Mouse (Mus musculus): ENCODE data around the gene Neurl1a. TPM values are rescaled to one million over a fixed set of nuclear protein-coding genes. Genes with fewer than 3 reads are reported as not detected.
"Not testable (repeated sequence)": the region's sequence is repeated elsewhere in the genome, so short reads cannot be mapped to it uniquely, and the experiment has no call there.

Gene Neurl1a
- polyA plus RNA-seq (2015; fragmentation: Nextera tagmentation; extraction: Ambion mirVana) = 4.8 and 6.5 TPM in 2 replicates

DNA sequence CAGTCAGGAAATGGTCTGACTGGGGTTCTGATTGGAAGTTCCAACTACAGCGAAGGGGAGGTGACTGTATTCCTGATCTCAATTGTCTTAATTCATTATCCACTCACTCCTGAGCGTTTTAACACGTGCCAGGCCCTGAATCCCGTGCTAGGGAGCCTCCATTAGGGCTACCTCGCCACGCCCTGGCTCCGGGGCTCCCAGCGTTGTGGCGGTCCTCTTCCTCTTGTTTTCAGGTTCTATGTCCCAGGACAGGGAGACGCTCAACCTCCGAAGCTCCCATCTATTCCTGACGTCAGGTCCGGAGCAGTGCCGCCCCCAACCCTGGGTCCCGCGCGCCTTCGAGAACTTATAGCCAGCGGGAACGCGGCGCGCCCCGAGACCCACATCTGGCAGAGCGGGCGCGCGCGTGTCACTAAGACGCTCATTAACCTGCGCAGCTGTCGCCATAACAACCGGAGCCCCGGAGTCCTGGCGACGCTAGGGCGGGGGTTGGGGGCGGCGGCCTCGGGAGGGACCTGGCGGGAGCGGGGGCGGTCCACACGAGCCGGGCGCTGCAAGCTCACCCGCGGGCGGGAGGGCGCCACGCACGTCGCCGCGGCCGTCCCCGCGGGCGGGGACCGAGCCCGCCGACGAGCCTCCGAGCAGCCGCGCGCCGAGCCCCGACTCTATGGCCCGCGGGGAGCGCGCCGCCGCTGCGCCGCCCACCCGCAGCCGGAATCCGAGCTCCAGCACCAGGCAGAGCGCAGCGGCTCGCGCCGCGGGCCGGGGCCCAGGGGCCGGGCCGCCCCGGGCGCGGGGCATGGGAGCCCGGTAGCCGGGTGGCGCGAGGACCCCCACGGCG is at the start of gene Neurl1a:
TSS of gene Neurl1a (plus strand) at position 390 of the 841 bp plus-strand sequence.
- H3K27ac ChIP-seq = no peak within 1 kb of the TSS
- peaks cover 42% of the 10 kb centered on the region for H3K27me3 ChIP-seq
- peak within 1 kb of the TSS; percentile 91 for H3K4me2 ChIP-seq
- peak; percentile 61 for ATAC-seq (replicated peaks; ENCODE audit: low FRiP score)
- peak within 1 kb of the TSS; percentile 44 for H3K9ac ChIP-seq
- 1% methylated on average over 77 of the region's 98 CpGs for WGBS
- peaks cover 15% of the 10 kb centered on the region for H3K4me1 ChIP-seq
- peak within 1 kb of the TSS; percentile 70 for H3K4me3 ChIP-seq (replicated peaks)
- no peaks in the 10 kb centered on the region for H3K9me3 ChIP-seq (replicated peaks)
- no peaks in the 10 kb centered on the region for H3K36me3 ChIP-seq

DNA sequence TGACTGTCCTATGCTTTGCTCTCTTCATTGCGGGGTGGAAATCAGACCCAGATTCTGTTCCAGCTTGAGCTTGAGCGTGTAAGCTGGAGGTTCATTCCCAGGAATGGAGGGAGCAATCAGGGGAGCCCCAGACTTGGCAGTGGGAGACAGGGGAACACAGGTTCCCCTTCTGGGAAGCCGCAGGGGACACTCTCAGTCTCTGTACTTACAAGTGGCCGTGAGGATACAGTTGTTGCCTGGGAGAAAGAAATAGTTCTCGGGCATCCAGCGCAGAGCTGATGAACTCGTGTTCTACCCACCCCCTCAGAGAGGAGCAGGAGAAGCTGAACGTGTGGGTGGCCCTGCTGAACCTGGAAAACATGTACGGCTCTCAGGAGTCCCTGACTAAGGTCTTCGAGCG is 49.8 kb upstream of the Neurl1a start:
- Histone ChIP-seq H3K27ac (no peak overlapping the region), H3K36me3 (peaks cover 98% of the 10 kb centered on the region), H3K4me2 (no peak overlapping the region), H3K4me1 (no peaks in the 10 kb centered on the region), H3K9ac (no peak overlapping the region), H3K9me3 (replicated peaks) (no peaks in the 10 kb centered on the region), H3K4me3 (replicated peaks) (no peak overlapping the region), H3K27me3 (no peaks in the 10 kb centered on the region)
- 90% methylated on average over 11 of the region's 11 CpGs for WGBS
- ATAC-seq (replicated peaks; ENCODE audit: low FRiP score) = no peak

DNA sequence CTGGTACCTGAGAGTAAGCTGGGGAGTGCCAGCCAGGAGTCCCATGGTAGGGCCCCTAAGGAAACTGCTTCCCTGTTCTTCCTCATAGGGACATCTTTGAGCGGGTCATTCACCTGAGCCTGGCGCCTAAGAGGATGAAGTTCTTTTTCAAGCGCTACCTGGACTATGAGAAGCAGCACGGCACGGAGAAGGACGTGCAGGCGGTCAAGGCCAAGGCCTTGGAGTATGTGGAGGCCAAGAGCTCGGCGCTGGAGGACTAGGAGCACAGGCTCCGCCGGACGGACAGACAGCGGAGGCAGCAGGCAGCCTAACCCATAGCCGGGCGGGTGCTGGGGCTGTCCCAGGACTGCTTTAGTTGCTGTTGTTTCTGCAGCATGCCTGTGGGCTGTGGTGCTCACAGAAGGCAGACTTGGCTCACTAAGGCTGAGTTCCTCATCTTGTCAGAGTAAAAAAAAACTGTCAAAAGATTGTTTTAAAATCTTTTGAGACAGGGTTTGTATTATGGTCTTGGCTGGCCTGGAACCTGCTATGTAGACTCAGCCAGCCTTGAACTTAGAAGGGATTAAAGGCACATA is 48.0 kb upstream of the Neurl1a start:
- Histone ChIP-seq H3K27me3 (no peaks in the 10 kb centered on the region), H3K4me1 (no peaks in the 10 kb centered on the region), H3K4me3 (replicated peaks) (no peak overlapping the region), H3K27ac (no peak overlapping the region), H3K9ac (no peak overlapping the region), H3K4me2 (no peak overlapping the region), H3K36me3 (peaks cover 80% of the 10 kb centered on the region), H3K9me3 (replicated peaks) (no peaks in the 10 kb centered on the region)
- ATAC-seq (replicated peaks; ENCODE audit: low FRiP score) = no peak
- 97% methylated on average over 15 of the region's 15 CpGs for WGBS

DNA sequence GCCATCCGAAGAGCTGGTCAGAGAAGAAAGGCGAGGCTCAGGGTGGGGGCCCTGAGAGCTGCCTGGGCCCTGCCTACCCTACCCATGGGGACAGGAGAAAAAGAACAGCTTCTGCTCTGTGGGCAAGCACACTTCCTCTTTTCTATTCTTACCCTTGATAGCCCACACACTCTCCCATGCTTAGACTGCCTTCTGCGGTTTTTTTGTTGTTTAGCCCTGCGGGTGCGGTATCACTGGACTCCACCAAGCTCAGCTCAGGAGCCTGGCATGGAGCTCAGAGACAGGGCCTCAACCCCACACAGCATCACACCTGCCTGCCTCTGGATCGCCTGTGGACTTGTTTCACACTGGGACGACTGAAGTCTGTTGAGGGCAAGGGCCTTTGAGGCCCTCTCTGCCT is 45.5 kb upstream of the Neurl1a start:
- no peak for ATAC-seq (replicated peaks; ENCODE audit: low FRiP score)
- Histone ChIP-seq H3K9me3 (replicated peaks) (no peaks in the 10 kb centered on the region), H3K36me3 (peaks cover 55% of the 10 kb centered on the region), H3K27me3 (no peaks in the 10 kb centered on the region), H3K4me1 (peaks cover 18% of the 10 kb centered on the region), H3K9ac (no peak overlapping the region), H3K27ac (no peak overlapping the region), H3K4me2 (no peak overlapping the region), H3K4me3 (replicated peaks) (no peak overlapping the region)
- 92% methylated on average over 7 of the region's 7 CpGs for WGBS

DNA sequence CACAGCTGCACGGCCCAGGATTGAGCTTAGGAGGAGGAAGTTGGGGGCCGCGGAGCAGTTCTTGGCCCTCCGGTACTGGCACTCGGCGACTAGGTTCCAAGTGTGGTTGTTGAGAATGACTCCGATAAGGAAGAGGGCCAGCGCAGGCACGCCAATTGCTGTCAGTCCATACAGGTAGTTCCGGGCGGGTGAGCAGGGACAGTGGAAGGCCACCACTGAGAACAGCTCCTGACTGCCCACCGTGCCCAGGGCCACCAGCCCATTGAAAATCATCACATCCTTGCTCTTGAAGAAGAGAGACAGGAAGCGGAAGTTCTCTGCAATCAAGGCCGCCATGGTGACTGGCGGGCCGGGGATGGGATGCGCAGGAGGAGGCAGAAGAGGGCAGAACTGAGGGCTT is 43.1 kb upstream of the Neurl1a start:
- Histone ChIP-seq H3K27me3 (peaks cover 5% of the 10 kb centered on the region; the same call in 1 of the 2 replicates), H3K4me1 (peaks cover 25% of the 10 kb centered on the region), H3K9ac (no peak overlapping the region), H3K36me3 (peaks cover 31% of the 10 kb centered on the region), H3K9me3 (replicated peaks) (no peaks in the 10 kb centered on the region), H3K4me3 (replicated peaks) (no peak overlapping the region), H3K27ac (no peak overlapping the region), H3K4me2 (no peak overlapping the region)
- WGBS = 91% methylated on average over 17 of the region's 17 CpGs
- no peak for ATAC-seq (replicated peaks; ENCODE audit: low FRiP score)

DNA sequence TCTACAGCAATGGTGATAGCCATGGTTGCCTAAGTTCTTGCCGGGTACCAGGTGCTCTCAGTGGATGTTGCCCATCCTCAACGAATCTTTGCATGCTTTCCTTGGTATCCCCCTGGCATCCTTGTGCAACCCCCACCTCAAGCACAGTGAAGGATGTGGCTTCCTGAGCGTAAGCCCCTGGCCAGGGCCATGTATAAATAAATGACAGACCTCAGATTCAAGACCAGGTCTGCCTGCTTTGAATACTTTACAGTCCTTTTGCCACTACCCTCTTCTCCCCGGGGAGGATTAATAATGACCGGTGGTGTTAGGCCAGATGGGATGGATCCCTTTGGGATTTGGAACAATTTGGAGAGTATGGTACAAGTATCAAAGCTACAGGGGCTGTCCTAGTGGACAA is 42.5 kb upstream of the Neurl1a start:
- 82% methylated on average over 5 of the region's 5 CpGs for WGBS
- Histone ChIP-seq H3K27ac (no peak overlapping the region), H3K36me3 (peaks cover 25% of the 10 kb centered on the region), H3K4me2 (0 out of 2 replicates have a peak overlapping the region, but pooled peaks have one; percentile 76), H3K27me3 (peaks cover 5% of the 10 kb centered on the region), H3K4me3 (replicated peaks) (no peak overlapping the region), H3K9ac (no peak overlapping the region), H3K4me1 (peaks cover 25% of the 10 kb centered on the region), H3K9me3 (replicated peaks) (no peaks in the 10 kb centered on the region)
- no peak for ATAC-seq (replicated peaks; ENCODE audit: low FRiP score)

DNA sequence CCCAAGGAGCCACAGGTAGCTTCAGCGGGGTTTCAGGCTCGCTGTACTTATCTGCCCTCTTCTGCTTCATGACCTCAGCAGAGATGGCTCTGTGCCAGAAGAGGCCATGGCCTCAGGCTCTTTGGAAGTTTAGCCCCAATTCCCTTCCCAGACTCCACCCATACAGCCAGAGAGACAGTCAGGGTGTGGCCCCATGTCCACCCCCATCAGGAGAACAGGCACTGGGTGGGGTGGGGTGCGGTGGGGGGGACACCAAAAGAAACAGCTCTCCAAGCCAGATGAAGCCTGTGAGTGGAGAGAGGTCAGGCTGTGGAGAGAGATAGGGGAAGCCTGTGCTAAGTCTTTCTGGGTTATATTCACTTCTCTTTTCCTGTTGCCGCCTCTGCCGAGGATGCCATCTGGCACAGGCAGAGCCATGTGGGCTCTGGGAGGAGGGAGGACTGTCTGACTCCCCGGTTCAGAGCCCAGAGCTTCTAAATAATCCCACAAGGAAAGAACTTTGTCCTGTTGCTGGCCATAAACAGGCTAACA is 41.5 kb upstream of the Neurl1a start:
- H3K9ac ChIP-seq = peak overlapping the region; percentile 66
- peaks cover 5% of the 10 kb centered on the region for H3K27me3 ChIP-seq
- peak overlapping the region; percentile 76 for H3K4me2 ChIP-seq
- H3K4me1 ChIP-seq = peaks cover 25% of the 10 kb centered on the region
- peak overlapping the region; percentile 85 for H3K27ac ChIP-seq
- WGBS = 15% methylated on average over 6 of the region's 6 CpGs
- peak; percentile 29 for ATAC-seq (replicated peaks; ENCODE audit: low FRiP score)
- H3K9me3 ChIP-seq (replicated peaks) = no peaks in the 10 kb centered on the region
- H3K36me3 ChIP-seq = peaks cover 15% of the 10 kb centered on the region
- H3K4me3 ChIP-seq (replicated peaks) = peak overlapping the region; percentile 50

DNA sequence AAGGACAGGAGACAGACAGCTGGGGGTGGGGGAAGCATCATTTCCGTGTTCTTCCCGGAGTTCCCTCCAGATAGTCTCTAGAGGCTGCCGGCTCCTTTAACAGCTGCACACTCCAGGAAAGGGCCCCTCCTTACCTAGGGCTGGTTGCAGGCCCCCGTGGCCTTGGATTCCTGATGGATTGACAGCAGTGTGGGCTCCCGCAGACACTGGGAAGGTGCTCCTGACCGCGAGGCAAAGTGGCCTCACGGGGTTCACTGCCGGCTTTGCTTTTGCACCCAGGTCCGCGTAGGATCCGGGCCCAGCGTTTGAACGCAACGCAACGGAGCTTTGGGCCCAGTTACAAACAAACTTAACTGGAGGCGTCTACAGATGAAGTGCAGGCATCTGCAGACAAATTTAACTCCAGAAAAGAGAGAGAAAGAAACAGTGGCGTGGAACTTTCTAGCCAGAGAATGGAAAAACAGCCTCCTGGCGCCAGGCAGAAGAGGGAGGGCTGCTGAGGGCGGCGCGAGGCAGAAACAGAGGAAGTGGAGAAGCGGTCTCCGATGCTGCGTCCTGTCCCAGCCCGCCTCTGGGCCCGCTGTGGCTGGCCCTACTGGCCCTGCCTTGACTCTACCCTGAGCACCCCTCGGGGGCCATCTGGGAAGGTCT is 40.7 kb upstream of the Neurl1a start, which contains the start of gene Calhm2:
TSS of gene Calhm2 (minus strand) at position 524 of the 651 bp plus-strand sequence.
- peak within 1 kb of the TSS; percentile 76 for H3K4me2 ChIP-seq
- peaks cover 5% of the 10 kb centered on the region for H3K27me3 ChIP-seq
- no peaks in the 10 kb centered on the region for H3K9me3 ChIP-seq (replicated peaks)
- H3K4me3 ChIP-seq (replicated peaks) = peak within 1 kb of the TSS; percentile 50
- H3K4me1 ChIP-seq = peaks cover 25% of the 10 kb centered on the region
- peak within 1 kb of the TSS; percentile 66 for H3K9ac ChIP-seq
- peak; percentile 64 for ATAC-seq (replicated peaks; ENCODE audit: low FRiP score)
- peaks cover 7% of the 10 kb centered on the region for H3K36me3 ChIP-seq
- WGBS = 6% methylated on average over 28 of the region's 28 CpGs
- peak within 1 kb of the TSS; percentile 85 for H3K27ac ChIP-seq

DNA sequence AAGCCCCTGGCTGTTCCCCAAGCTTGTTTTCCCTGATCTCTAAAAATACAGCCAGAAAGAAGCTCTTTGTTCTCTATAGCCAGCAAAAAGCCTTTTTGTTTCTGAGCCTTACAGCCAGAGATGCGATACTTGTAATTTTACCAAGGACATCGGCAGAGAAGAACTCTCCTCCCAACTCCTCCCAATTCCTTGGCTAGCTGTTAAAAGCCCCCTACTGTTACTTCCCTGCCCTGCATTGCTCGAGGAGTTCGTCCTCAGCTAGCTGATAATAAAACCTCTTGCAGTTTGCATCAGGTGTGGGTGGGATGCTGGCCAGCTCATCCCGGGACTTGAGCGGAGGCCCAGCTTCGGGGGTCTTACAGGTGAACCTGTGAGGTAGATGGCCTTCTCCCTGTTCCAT is 39.0 kb upstream of the Neurl1a start:
- not testable (repeated sequence) for H3K27me3 ChIP-seq; H3K4me3 ChIP-seq (replicated peaks); H3K4me2 ChIP-seq; ATAC-seq (replicated peaks; ENCODE audit: low FRiP score); H3K27ac ChIP-seq; H3K36me3 ChIP-seq; H3K9me3 ChIP-seq (replicated peaks); H3K9ac ChIP-seq
- WGBS = 28% methylated on average over 7 of the region's 7 CpGs
- H3K4me1 ChIP-seq = peaks cover 25% of the 10 kb centered on the region

DNA sequence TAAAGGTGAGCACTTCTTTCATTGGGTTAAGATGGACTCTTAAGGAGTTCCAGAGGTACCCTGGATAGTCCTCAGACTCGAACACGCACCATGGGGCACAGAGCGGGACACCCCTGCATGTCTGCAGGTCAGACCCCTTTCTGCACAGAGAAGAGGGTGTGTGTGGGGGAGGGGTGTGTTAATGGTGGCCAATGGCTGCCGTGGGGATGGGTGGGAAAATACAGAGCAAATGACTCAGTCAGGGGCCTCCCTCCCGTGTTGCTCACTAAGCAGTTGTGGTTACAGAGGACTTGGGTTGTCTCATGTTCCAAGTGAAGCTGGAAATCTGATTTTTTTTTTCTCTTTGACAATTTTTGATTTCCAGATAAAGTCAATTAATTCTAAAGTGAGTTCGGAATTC is 36.2 kb upstream of the Neurl1a start:
- Histone ChIP-seq H3K9me3 (replicated peaks) (no peaks in the 10 kb centered on the region), H3K4me2 (no peak overlapping the region), H3K27ac (no peak overlapping the region), H3K4me3 (replicated peaks) (no peak overlapping the region), H3K4me1 (peaks cover 14% of the 10 kb centered on the region), H3K27me3 (peaks cover 5% of the 10 kb centered on the region), H3K9ac (no peak overlapping the region), H3K36me3 (no peaks in the 10 kb centered on the region)
- no peak for ATAC-seq (replicated peaks; ENCODE audit: low FRiP score)
- 74% methylated on average over 6 of the region's 6 CpGs for WGBS

DNA sequence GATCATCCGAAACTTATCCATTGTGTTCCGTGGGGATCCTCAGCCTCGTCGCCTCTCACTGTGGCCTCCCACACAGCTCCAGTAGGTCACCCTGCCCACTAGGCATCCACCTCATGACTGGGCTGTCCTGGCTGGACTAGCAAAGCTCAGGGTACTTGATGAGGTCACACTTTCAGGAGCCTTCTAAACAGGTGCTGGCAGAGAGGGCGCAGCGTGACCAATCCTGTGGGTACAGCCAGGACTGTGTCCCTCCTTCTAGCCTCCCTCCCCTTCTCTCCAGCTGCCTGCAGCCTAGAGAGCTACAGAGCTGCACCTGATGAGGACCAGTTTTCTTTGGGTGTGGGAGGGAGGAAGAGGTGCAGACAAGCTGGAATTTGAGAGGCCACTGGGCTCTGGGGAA is 34.5 kb upstream of the Neurl1a start, which contains the start of gene Calhm1:
TSS of gene Calhm1 (minus strand) at position 101 of the 400 bp plus-strand sequence.
- Histone ChIP-seq H3K9me3 (replicated peaks) (no peaks in the 10 kb centered on the region), H3K27ac (no peak within 1 kb of the TSS), H3K9ac (no peak within 1 kb of the TSS), H3K4me1 (no peaks in the 10 kb centered on the region), H3K4me3 (replicated peaks) (no peak within 1 kb of the TSS), H3K4me2 (no peak within 1 kb of the TSS), H3K36me3 (no peaks in the 10 kb centered on the region), H3K27me3 (no peaks in the 10 kb centered on the region; the same call in 1 of the 2 replicates)
- ATAC-seq (replicated peaks; ENCODE audit: low FRiP score) = no peak
- WGBS = 83% methylated on average over 6 of the region's 6 CpGs

All from kidney, embryonic 15.5 days (tissue).